Mouse (Mus musculus) stomach, embryonic 16.5 days (tissue): ENCODE data around the gene Llph. TPM values are rescaled to one million over a fixed set of nuclear protein-coding genes. Genes with fewer than 3 reads are reported as not detected.

Experiments
- ATAC-seq: fragments of 200-750 bp; cut with Nextera tagmentation; 2 replicates; pipeline ENCODE4 v1.8.0; 2017; ENCODE audit warnings: moderate number of reproducible peaks, moderate TSS enrichment; ENCODE audit not compliant: insufficient read depth, low FRiP score
- H3K27ac ChIP-seq: fragments of 300-500 bp; sonication (generic); 2 replicates; pipeline ENCODE4 v1.5.1; 2014; ENCODE audit warnings: low read length
- H3K27me3 ChIP-seq: fragments of 300-500 bp; sonication (generic); 2 replicates; pipeline ENCODE4 v1.6.1; 2014; ENCODE audit warnings: low read length, control low read depth, mixed read lengths; ENCODE audit not compliant: control insufficient read depth, insufficient read depth
- H3K36me3 ChIP-seq: fragments of 300-500 bp; sonication (generic); 2 replicates; pipeline ENCODE4 v1.6.1; 2014; ENCODE audit warnings: low read length; ENCODE audit not compliant: control insufficient read depth, insufficient read depth
- H3K4me1 ChIP-seq: fragments of 300-500 bp; sonication (generic); 2 replicates; pipeline ENCODE4 v1.6.1; 2014; ENCODE audit warnings: low read length, control low read depth, mixed read lengths; ENCODE audit not compliant: control insufficient read depth, insufficient read depth
- H3K4me2 ChIP-seq: fragments of 300-500 bp; sonication (generic); 2 replicates; pipeline ENCODE4 v1.6.1; 2014; ENCODE audit warnings: low read depth, low read length, mixed read lengths
- H3K4me3 ChIP-seq: fragments of 300-500 bp; sonication (generic); replicated peaks from 2 replicates; pipeline ENCODE4 v1.5.1; 2014; ENCODE audit warnings: mild to moderate bottlenecking, low read length
- H3K9ac ChIP-seq: fragments of 300-500 bp; sonication (generic); 2 replicates; pipeline ENCODE4 v1.6.1; 2014; ENCODE audit warnings: low read length
- H3K9me3 ChIP-seq: fragments of 300-500 bp; sonication (generic); replicated peaks from 2 replicates; pipeline ENCODE4 v1.6.1; 2016; ENCODE audit warnings: low read length, control low read depth; ENCODE audit not compliant: control insufficient read depth
- WGBS: fragments of 180-500 bp; shearing (Covaris S2); extraction: QIAGEN DNeasy Blood & Tissue Kit; methylation state at CpG from one replicate; pipeline ENCODE4 v1.1.7; 2014; 5-methylcytosine and 5-hydroxymethylcytosine counted together
- polyA plus RNA-seq: library from polyadenylated mRNA; unstranded; fragments of >200 nt; fragmentation: Nextera tagmentation; extraction: Ambion mirVana; gene quantifications from 2 replicates; pipeline ENCODE4 v1.2.1, GENCODE M21; 2015

Gene Llph
- polyA plus RNA-seq = 50.3 and 53.7 TPM in 2 replicates

GRCm38 (mm10) chr10:120226871-120227661 lies at the start of gene Llph:
Llph (plus strand) TSS chr10:120227070.
- Histone ChIP-seq H3K9me3 (no peaks in the 10 kb centered on the region), H3K27ac (peak within 1 kb of the TSS; percentile 78), H3K9ac (peak within 1 kb of the TSS; percentile 92), H3K27me3 (no peaks in the 10 kb centered on the region), H3K4me3 (peak within 1 kb of the TSS; percentile 99), H3K36me3 (peaks cover 10% of the 10 kb centered on the region; the same call in 1 of the 2 replicates), H3K4me1 (peaks cover 10% of the 10 kb centered on the region), H3K4me2 (peak within 1 kb of the TSS; percentile 83)
- WGBS = under 1% methylated on average over 57 of the region's 57 CpGs
- ATAC-seq = peak; percentile 94

DNA sequence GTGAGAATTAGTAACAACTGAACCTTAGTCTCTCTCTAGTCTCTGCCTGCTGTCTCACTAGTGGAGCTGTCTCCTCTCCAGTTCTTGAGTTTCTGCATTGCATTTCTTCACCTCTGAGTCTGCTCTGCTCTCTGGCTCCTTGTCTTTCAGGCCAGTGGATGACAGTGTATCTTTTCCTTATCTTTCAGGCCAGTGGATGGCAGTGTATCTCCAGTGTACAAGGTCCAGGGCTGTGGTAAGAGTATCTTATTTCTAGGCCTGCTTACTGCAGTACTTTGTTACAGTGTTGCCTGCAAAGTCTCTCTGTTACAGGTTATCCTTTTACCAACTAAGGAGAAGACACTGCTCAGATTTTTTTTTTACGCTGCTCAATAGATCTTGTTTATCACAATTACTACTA lies 44.0 kb upstream of the Llph start:
- 89% methylated on average over 1 of the region's 1 CpGs for WGBS
- Histone ChIP-seq H3K4me1 (no peaks in the 10 kb centered on the region), H3K27ac (no peak overlapping the region), H3K4me2 (no peak overlapping the region), H3K36me3 (no peaks in the 10 kb centered on the region), H3K27me3 (no peaks in the 10 kb centered on the region), H3K4me3 (no peak overlapping the region), H3K9me3 (no peaks in the 10 kb centered on the region), H3K9ac (no peak overlapping the region)
- no peak for ATAC-seq

DNA sequence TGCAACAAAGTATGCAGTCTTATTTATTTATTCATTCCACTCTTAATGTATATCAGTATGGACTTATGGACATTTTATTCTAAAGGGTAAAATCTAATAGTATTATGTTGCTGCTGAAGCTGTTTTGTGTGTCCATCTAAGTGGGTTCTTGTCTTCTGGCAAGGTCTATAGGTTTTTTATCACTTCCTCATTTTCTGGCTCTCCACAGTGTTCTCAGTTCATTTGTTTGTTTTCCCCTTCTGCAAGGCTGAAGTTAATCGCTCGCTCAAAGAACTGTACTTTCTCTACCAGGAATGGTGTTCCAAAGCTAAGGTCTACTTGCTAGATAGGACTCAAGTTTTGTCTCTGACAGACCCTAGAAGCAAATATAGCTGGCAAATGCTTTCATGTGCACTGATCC lies 43.5 kb upstream of the Llph start:
- H3K4me1 ChIP-seq = no peaks in the 10 kb centered on the region
- H3K36me3 ChIP-seq = no peaks in the 10 kb centered on the region
- whole genome bisulfite sequencing = 68% methylated on average over 2 of the region's 2 CpGs
- H3K27me3 ChIP-seq = no peaks in the 10 kb centered on the region
- H3K4me2 ChIP-seq = no peak overlapping the region
- no peak overlapping the region for H3K27ac ChIP-seq
- H3K9ac ChIP-seq = no peak overlapping the region
- H3K4me3 ChIP-seq = no peak overlapping the region
- H3K9me3 ChIP-seq = no peaks in the 10 kb centered on the region
- ATAC-seq = no peak

GRCm38 (mm10) chr10:120188513-120188912 lies 38.4 kb upstream of the Llph start:
- Histone ChIP-seq H3K27me3 (no peaks in the 10 kb centered on the region), H3K4me2 (no peak overlapping the region), H3K4me1 (no peaks in the 10 kb centered on the region), H3K36me3 (no peaks in the 10 kb centered on the region), H3K9me3 (no peaks in the 10 kb centered on the region), H3K27ac (no peak overlapping the region), H3K4me3 (no peak overlapping the region), H3K9ac (no peak overlapping the region)
- no peak for ATAC-seq
- whole genome bisulfite sequencing = 47% methylated on average over 2 of the region's 2 CpGs

DNA sequence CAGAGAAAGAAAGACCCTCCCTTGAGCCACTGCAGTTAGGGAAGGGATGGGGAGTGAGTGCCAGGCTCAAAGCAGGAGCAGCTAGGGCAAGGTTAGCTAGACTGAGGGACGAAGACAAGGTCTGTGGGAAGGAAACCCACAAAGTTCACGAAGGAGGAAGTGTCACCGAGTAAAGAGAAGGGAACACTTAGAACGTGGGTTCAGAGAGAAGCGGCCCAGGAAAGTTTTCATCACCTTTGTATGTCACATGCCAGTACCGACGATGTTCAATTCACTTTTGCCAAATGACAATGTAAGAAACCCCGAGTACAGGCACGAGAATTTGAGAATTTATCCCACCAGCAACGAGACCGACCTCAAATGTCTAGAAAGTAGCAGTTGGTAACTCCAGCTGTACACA lies 37.6 kb upstream of the Llph start:
- Histone ChIP-seq H3K27me3 (no peaks in the 10 kb centered on the region), H3K4me2 (no peak overlapping the region), H3K27ac (no peak overlapping the region), H3K36me3 (no peaks in the 10 kb centered on the region), H3K4me1 (no peaks in the 10 kb centered on the region), H3K4me3 (no peak overlapping the region), H3K9ac (no peak overlapping the region), H3K9me3 (no peaks in the 10 kb centered on the region)
- WGBS = 68% methylated on average over 11 of the region's 11 CpGs
- ATAC-seq = no peak

DNA sequence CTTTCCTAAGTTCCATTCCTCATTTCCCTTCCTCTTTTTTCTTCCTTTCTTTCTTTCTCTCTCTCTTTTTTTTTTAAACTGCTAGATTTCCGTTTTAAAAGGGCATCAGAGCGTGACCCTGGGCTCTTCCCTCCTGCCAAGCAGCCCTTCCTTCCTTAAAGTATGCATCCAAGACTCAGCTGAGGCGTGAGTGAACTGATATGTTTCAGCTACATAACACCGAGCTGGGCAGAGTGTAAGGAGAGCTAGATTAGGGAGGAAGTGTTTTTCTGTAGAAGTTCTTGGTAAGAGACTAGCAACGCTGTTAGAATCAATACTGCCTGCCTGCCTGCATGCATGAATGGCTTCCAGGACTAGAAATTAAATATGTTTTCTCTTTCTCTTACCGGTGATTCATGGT lies 37.1 kb upstream of the Llph start:
- Histone ChIP-seq H3K27me3 (no peaks in the 10 kb centered on the region), H3K4me2 (no peak overlapping the region), H3K9ac (no peak overlapping the region), H3K27ac (no peak overlapping the region), H3K4me1 (no peaks in the 10 kb centered on the region), H3K4me3 (no peak overlapping the region), H3K36me3 (no peaks in the 10 kb centered on the region), H3K9me3 (no peaks in the 10 kb centered on the region)
- 39% methylated on average over 6 of the region's 6 CpGs for WGBS
- ATAC-seq = no peak

- Histone ChIP-seq H3K4me3 (no peak overlapping the region), H3K9ac (no peak overlapping the region)
- 73% methylated on average over 6 of the region's 6 CpGs for WGBS
Observed at GRCm38 (mm10) chr10:120191165-120191564, 35.7 kb upstream of the Llph start.

DNA sequence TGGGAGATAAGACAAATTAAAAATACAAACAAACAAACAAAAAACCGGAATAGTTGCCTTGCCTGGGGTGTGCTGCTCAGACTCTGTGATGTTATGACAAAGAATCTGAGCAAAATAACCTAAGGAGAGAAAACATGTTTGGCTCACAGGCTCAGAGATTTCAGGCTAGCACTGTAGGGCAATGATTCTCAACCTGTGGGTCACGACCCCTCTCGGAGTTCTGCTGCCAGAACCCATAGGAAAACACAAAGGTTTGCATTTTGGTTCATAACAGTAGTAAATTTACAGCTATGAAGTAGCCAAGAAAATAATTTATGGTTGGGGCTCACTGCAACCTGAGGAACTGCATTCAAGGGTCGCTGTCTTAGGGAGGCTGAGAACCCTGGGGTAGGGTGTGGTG lies 34.6 kb upstream of the Llph start:
- H3K4me1 ChIP-seq = no peaks in the 10 kb centered on the region
- no peak for ATAC-seq
- H3K36me3 ChIP-seq = no peaks in the 10 kb centered on the region
- no peaks in the 10 kb centered on the region for H3K9me3 ChIP-seq
- H3K4me3 ChIP-seq = no peak overlapping the region
- WGBS = 82% methylated on average over 4 of the region's 4 CpGs
- H3K4me2 ChIP-seq = no peak overlapping the region
- H3K9ac ChIP-seq = no peak overlapping the region
- H3K27me3 ChIP-seq = no peaks in the 10 kb centered on the region
- H3K27ac ChIP-seq = no peak overlapping the region

More at GRCm38 (mm10) chr10:120191165-120191564, 35.7 kb upstream of the Llph start:
- Histone ChIP-seq H3K27me3 (no peaks in the 10 kb centered on the region), H3K9me3 (no peaks in the 10 kb centered on the region), H3K27ac (no peak overlapping the region), H3K4me1 (no peaks in the 10 kb centered on the region), H3K4me2 (no peak overlapping the region), H3K36me3 (no peaks in the 10 kb centered on the region)
- no peak for ATAC-seq

- Histone ChIP-seq H3K27ac (no peak overlapping the region), H3K9me3 (no peaks in the 10 kb centered on the region), H3K36me3 (no peaks in the 10 kb centered on the region), H3K4me1 (no peaks in the 10 kb centered on the region), H3K4me2 (no peak overlapping the region), H3K27me3 (no peaks in the 10 kb centered on the region), H3K4me3 (no peak overlapping the region), H3K9ac (no peak overlapping the region)
- 86% methylated on average over 8 of the region's 8 CpGs for WGBS
- no peak for ATAC-seq
Observed at GRCm38 (mm10) chr10:120193255-120193654, 33.6 kb upstream of the Llph start.
